Mouse (Mus musculus): ENCODE measurements around the gene Kdm5c. TPM values are rescaled to one million over a fixed set of nuclear protein-coding genes. Genes with fewer than 3 reads are reported as not detected.

The Kdm5c gene
- polyA plus RNA-seq (2015; fragmentation: Nextera tagmentation; extraction: Ambion mirVana): 27.3 and 29.4 TPM in 2 replicates

DNA sequence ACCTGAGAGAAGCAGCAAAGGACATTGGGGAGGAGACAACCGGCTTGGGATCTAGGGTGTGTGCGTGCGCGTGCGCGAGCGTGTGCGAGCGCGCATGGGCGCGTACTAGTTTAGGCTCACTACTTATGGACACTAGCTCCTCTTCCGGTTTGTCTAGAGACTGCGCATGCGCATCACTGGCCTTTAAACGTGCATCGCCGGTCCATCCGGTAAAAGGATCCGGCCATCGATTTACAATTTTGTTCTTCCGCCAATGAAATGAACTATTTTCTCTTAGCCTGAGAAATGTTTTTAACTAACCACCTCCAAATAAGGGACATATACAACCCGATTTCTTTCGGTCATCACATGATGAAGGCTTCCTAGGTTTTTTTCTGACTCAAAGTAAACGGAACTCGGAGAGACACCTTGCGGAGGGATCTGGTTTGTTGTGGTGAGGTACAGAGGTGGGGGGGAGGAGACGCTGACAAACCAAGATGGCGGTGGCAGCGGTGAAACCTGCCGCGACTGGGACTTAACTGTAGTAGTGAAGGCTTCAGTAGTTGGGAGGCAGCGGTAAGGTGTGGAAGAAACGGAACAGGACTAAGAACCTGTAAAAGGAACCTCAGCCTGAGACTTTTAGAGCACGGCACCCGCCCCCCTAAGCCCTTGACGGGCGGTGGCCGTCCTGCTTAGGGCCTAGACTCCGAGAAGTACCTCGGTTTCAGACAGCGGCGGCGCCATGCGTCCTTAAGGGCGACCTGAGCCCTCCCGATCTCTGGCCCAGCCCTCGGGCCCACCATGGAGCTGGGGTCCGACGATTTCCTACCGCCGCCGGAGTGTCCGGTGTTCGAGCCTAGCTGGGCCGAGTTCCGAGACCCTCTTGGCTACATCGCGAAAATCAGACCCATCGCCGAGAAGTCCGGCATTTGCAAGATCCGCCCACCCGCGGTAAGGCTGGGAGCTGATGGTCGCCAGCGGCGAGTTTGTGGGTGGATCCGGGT is at the start of gene Kdm5c:
Gene Kdm5c, plus strand, starts transcription at position 240 of the 983 bp plus-strand sequence.
- H3K4me2 ChIP-seq: peak within 1 kb of the TSS; percentile 75
- H3K9me3 ChIP-seq (replicated peaks): no peaks in the 10 kb centered on the region
- peak; percentile 98 for ATAC-seq (ENCODE audit: low FRiP score)
- peak within 1 kb of the TSS; percentile 84 for H3K27ac ChIP-seq (replicated peaks)
- peak within 1 kb of the TSS; percentile 89 for H3K4me3 ChIP-seq (replicated peaks)
- WGBS: under 1% methylated on average over 68 of the region's 69 CpGs
- H3K27me3 ChIP-seq (replicated peaks): 0 out of 2 replicates have a peak, but pooled peaks cover 4% of the 10 kb centered on the region
- peaks cover 7% of the 10 kb centered on the region; the same call in 1 of the 2 replicates for H3K36me3 ChIP-seq
- H3K4me1 ChIP-seq: peaks cover 19% of the 10 kb centered on the region
- H3K9ac ChIP-seq (replicated peaks): peak within 1 kb of the TSS; percentile 83

DNA sequence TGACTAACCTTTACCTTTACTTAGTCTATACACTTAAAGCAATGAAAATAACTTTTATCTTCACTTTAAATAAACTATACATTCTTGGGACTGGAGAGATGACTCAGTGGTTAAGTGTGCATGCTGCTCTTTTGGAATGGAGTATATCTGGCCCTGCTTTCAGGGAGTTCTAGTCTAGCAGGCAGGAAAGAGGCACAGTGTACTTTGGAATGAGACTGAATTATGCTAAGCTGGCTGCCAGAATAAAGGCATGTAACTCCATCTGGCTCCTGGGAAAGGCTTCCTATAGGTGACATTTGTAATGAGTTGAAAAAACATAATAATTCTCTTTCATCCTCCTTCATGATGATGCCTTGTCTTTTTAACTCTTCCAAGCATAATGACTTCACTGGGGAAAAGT is 45.7 kb upstream of the Kdm5c start:
- Histone ChIP-seq H3K9ac (replicated peaks) (no peak overlapping the region), H3K9me3 (replicated peaks) (no peaks in the 10 kb centered on the region), H3K27ac (replicated peaks) (no peak overlapping the region), H3K36me3 (no peaks in the 10 kb centered on the region), H3K4me2 (no peak overlapping the region), H3K4me3 (replicated peaks) (no peak overlapping the region), H3K27me3 (replicated peaks) (peaks cover 41% of the 10 kb centered on the region), H3K4me1 (no peaks in the 10 kb centered on the region)
- no peak for ATAC-seq (ENCODE audit: low FRiP score)

DNA sequence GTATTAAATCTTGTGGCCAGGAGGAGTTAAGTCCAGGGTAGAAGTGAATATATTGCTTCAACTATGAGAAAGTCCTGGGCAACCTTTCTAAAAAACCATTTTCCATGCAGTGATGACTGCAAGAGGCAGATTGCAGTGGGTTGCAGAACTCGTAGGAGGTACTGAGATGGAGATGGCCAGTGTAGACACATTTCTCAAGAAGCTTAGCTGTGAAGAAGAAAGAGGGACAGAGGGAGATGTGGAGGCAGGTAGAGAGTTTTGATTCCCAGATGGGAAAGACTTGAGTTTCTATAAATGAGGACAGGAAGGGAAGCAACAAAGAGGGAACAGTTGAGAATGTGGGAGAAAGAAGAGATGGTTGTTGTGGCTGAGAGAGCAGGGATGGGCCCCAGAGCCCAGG is 41.6 kb upstream of the Kdm5c start:
- no peak overlapping the region for H3K27ac ChIP-seq (replicated peaks)
- WGBS: 77% methylated on average over 1 of the region's 1 CpGs
- H3K4me1 ChIP-seq: no peaks in the 10 kb centered on the region
- no peak overlapping the region for H3K4me3 ChIP-seq (replicated peaks)
- ATAC-seq (ENCODE audit: low FRiP score): no peak
- H3K27me3 ChIP-seq (replicated peaks): peaks cover 64% of the 10 kb centered on the region
- H3K36me3 ChIP-seq: no peaks in the 10 kb centered on the region
- H3K4me2 ChIP-seq: no peak overlapping the region
- no peaks in the 10 kb centered on the region for H3K9me3 ChIP-seq (replicated peaks)
- H3K9ac ChIP-seq (replicated peaks): no peak overlapping the region

DNA sequence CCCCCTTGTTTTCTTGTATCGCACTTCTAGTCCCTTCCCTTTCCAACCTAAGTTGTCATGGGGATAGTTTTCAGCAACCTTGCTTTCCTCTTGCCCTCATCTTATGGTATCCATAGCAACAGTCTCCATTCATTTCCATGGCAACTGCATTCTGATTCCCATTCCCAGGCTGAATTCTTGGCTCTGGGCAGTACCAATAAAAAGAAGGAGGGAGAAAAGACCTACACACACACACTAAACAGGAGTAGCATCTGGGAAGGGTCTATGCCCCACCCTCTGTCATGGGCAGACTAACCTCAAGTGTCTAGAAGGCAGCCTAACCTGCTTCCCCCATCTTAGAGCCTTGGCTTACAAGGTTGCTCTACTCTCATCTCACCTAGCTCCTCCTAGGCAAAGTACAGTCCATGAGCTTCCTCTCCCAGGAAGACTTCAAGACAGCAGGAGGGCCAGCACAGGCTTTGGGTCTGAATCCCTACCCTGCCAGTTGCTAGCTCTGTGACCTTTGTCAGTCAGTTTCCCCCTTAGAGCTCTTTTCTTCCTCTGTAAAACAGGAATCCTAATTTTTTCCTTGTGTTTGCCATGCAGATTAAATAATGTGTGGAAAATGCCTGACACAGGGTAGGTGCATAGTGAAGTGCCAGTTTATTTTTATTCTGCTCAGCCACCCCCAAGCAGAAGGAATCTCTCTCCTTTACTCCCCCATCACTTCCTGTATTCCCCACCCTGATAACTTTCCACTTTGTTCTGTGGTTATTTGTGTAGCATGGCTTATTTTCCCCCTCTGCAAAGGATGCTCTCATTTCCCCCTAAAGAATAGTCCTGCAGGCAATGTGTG is 34.8 kb upstream of the Kdm5c start:
- peak overlapping the region; percentile 76 for H3K27ac ChIP-seq (replicated peaks)
- H3K4me2 ChIP-seq: no peak overlapping the region
- no peak overlapping the region for H3K4me3 ChIP-seq (replicated peaks)
- H3K36me3 ChIP-seq: no peaks in the 10 kb centered on the region
- H3K9me3 ChIP-seq (replicated peaks): no peaks in the 10 kb centered on the region
- peaks cover 29% of the 10 kb centered on the region for H3K4me1 ChIP-seq
- H3K9ac ChIP-seq (replicated peaks): no peak overlapping the region
- ATAC-seq (ENCODE audit: low FRiP score): peak; percentile 85
- 28% methylated on average over 1 of the region's 1 CpGs for WGBS
- peaks cover 77% of the 10 kb centered on the region for H3K27me3 ChIP-seq (replicated peaks)

DNA sequence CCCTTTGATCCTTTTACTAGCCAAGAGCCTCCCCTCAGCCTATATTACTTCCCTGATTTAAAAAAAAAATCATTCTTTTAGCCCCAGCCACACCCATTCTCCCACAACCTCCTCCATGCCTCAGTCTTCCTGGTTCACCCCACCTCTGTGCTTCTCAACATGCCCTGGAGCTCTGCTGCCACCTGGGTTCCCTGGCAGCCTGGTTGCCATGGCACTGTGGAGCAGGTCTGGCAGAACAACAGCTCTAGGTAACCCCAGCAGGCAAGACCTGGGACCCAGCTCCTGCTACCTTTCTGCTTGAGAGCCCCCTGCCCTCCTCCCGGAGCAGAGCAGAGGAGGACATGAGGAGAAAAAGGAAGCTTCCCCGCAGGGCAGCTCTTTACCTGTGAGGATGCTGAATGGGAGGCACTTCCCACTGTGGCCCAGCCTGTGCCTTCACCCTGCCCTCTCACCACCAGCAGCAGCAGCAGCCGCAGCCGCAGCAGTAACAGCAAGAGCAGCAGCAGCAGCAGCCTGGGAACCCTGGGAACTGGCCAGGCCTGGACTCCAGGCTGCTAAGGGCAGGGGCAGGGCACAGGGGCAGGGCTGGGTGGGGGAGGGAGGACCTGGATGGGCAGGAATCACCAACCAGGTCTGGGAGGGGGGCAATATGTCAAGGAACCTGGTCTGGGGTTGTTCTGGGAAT is 30.9 kb upstream of the Kdm5c start:
- Histone ChIP-seq H3K36me3 (no peaks in the 10 kb centered on the region), H3K9me3 (replicated peaks) (no peaks in the 10 kb centered on the region), H3K4me2 (no peak overlapping the region), H3K27me3 (replicated peaks) (peaks cover 71% of the 10 kb centered on the region), H3K4me1 (peaks cover 28% of the 10 kb centered on the region), H3K27ac (replicated peaks) (no peak overlapping the region), H3K9ac (replicated peaks) (no peak overlapping the region), H3K4me3 (replicated peaks) (no peak overlapping the region)
- 34% methylated on average over 4 of the region's 4 CpGs for WGBS
- ATAC-seq (ENCODE audit: low FRiP score): no peak

DNA sequence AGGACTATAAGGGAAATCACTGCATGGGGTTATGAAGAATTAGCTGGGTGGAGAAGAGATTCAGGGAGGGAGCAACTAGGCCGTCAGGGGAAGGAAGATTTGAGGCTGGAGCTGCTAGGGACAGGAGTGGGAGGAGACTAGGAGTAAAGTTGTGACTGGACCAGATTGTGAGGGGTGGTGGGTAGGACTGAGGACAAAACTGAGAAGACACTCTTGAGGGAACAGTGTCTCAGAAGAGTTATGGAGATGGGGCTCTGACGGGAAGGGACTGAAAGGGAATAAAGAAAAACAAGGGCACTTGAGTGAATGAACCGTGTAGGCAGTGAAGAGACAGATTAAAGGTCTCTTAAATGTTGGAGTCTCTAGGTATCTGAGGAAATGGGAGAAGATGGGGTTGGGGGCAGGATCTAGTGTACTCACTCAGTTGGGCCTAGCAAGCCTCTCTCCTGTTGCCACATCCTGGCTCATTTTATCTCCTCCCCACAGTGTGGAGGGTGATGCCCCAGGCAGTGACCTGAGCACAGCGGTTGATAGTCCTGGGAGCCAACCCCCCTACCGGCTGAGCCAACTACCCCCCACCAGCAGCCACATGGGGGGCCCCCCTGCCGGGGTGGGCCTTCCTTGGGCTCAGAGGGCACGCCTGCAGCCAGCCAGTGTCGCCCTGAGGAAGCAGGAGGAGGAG is 30.3 kb upstream of the Kdm5c start:
- ATAC-seq (ENCODE audit: low FRiP score): no peak
- H3K4me3 ChIP-seq (replicated peaks): no peak overlapping the region
- peaks cover 21% of the 10 kb centered on the region for H3K4me1 ChIP-seq
- peaks cover 73% of the 10 kb centered on the region for H3K27me3 ChIP-seq (replicated peaks)
- no peaks in the 10 kb centered on the region for H3K9me3 ChIP-seq (replicated peaks)
- H3K4me2 ChIP-seq: no peak overlapping the region
- H3K36me3 ChIP-seq: no peaks in the 10 kb centered on the region
- H3K9ac ChIP-seq (replicated peaks): no peak overlapping the region
- WGBS: 27% methylated on average over 8 of the region's 8 CpGs
- H3K27ac ChIP-seq (replicated peaks): no peak overlapping the region

DNA sequence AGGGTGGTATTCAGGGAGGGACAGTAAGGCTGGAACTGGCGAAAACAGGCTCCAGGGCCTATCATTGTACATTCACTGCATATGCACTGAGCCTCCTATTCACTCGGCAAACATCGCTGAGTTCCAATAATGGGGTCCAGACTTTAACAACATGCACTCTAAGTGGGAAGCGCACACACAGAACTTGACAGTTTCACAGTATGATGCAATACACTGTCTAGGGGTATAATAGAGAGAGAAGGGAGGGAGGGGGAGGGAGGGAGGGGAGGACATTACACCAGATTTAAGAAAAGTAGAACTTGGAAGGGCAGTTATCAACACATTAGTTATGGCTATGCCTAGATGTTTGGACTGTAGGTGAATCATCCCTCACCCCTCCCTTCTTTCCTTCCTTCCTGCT is 29.6 kb upstream of the Kdm5c start:
- H3K36me3 ChIP-seq: no peaks in the 10 kb centered on the region
- H3K4me1 ChIP-seq: peaks cover 14% of the 10 kb centered on the region
- WGBS: 42% methylated on average over 4 of the region's 4 CpGs
- no peak overlapping the region for H3K4me3 ChIP-seq (replicated peaks)
- no peak overlapping the region for H3K4me2 ChIP-seq
- H3K27ac ChIP-seq (replicated peaks): no peak overlapping the region
- no peak for ATAC-seq (ENCODE audit: low FRiP score)
- H3K27me3 ChIP-seq (replicated peaks): peaks cover 74% of the 10 kb centered on the region
- no peaks in the 10 kb centered on the region for H3K9me3 ChIP-seq (replicated peaks)
- H3K9ac ChIP-seq (replicated peaks): no peak overlapping the region

DNA sequence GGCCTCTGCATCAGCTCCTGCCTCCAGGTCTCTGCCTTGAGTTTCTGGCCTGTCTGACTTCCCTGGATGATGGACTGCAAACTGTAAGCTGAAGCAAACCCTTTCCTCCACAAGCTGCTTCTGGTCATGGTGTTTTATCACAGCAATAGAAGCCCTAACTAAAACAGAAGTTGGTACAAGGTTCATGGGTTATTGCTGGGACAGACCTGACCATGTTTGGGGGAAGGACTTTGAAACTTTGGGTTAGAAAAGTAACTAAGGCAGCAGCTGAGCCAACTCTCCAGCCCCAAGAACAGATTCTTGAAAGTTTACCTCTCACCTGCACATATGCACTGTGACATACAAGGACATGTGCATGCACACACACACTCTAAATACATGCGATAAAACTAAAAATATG is 27.3 kb upstream of the Kdm5c start:
- no peak for ATAC-seq (ENCODE audit: low FRiP score)
- no peak overlapping the region for H3K9ac ChIP-seq (replicated peaks)
- no peak overlapping the region for H3K27ac ChIP-seq (replicated peaks)
- no peak overlapping the region for H3K4me2 ChIP-seq
- 100% methylated on average over 1 of the region's 1 CpGs for WGBS
- H3K4me1 ChIP-seq: peaks cover 8% of the 10 kb centered on the region; the same call in 1 of the 2 replicates
- no peaks in the 10 kb centered on the region for H3K36me3 ChIP-seq
- no peak overlapping the region for H3K4me3 ChIP-seq (replicated peaks)
- H3K27me3 ChIP-seq (replicated peaks): peaks cover 75% of the 10 kb centered on the region
- H3K9me3 ChIP-seq (replicated peaks): no peaks in the 10 kb centered on the region

DNA sequence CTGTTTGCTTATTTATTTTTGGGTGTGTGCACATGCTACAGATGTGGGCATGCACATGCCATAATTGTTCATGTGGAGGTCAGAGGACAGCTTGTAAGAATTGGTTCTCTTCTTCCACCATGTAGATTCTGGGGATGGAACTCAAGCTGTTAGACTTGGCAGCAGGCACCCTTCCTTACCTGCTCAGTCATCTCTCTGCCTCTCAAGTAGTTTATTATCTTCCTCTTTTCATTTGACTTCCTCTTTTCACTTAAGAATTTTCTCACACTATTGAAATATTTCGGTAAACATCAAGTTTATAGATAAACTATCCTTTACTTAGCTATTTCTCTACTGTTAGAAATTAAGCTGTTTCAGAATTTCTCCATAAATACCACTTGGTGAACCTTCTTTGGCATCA is 18.1 kb upstream of the Kdm5c start:
- H3K27me3 ChIP-seq (replicated peaks): peaks cover 76% of the 10 kb centered on the region
- H3K4me1 ChIP-seq: no peaks in the 10 kb centered on the region
- 83% methylated on average over 1 of the region's 1 CpGs for WGBS
- H3K9ac ChIP-seq (replicated peaks): no peak overlapping the region
- ATAC-seq (ENCODE audit: low FRiP score): no peak
- no peak overlapping the region for H3K4me2 ChIP-seq
- H3K9me3 ChIP-seq (replicated peaks): no peaks in the 10 kb centered on the region
- H3K4me3 ChIP-seq (replicated peaks): no peak overlapping the region
- H3K27ac ChIP-seq (replicated peaks): no peak overlapping the region
- no peaks in the 10 kb centered on the region; the same call in 1 of the 2 replicates for H3K36me3 ChIP-seq

DNA sequence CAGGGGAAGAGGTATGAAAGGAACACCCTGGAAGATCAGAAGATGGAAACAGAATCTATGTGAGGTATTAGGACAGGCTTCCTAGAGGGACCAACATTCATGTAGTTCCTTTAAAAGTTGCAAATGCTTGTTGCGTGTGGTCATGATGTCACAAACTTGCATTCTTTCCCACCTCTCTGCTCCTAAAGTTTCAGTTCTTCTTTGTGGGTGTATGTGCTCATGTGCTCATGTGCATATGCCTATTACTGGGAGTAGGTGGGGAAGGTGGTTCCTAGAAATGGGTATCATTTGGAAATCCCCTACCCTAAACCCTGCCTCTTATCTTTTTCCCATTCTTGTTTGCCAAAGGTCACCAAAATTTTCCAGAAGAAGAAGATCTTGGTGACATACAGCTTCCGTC is 14.3 kb upstream of the Kdm5c start:
- H3K27me3 ChIP-seq (replicated peaks): peaks cover 77% of the 10 kb centered on the region
- WGBS: 92% methylated on average over 2 of the region's 2 CpGs
- no peaks in the 10 kb centered on the region for H3K4me1 ChIP-seq
- H3K4me3 ChIP-seq (replicated peaks): no peak overlapping the region
- no peak overlapping the region for H3K4me2 ChIP-seq
- H3K27ac ChIP-seq (replicated peaks): no peak overlapping the region
- ATAC-seq (ENCODE audit: low FRiP score): no peak
- no peak overlapping the region for H3K9ac ChIP-seq (replicated peaks)
- no peaks in the 10 kb centered on the region for H3K9me3 ChIP-seq (replicated peaks)
- peaks cover 2% of the 10 kb centered on the region; the same call in 1 of the 2 replicates for H3K36me3 ChIP-seq

DNA sequence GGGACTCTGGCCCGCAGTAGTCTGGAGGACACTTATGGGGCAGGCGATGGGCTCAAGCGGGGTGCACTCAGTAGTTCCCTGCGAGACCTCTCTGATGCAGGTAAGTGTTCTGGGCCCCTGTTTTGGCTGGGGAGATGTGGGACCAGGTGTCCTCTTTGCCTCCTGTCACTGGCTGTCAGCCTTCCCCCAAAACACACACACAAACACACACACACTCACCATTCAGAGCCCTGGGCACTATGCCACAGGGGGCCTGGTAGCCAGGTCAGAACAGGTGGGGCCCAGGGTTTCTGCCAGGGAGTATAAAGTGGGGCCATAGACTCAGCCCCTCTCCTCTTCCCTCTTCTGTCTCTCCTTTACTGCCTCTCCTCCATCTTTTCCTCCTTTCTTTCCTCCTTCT is 11.1 kb upstream of the Kdm5c start:
- ATAC-seq (ENCODE audit: low FRiP score): no peak
- H3K36me3 ChIP-seq: peaks cover 2% of the 10 kb centered on the region; the same call in 1 of the 2 replicates
- no peak overlapping the region for H3K9ac ChIP-seq (replicated peaks)
- no peak overlapping the region for H3K4me2 ChIP-seq
- 83% methylated on average over 4 of the region's 4 CpGs for WGBS
- H3K27ac ChIP-seq (replicated peaks): no peak overlapping the region
- H3K9me3 ChIP-seq (replicated peaks): no peaks in the 10 kb centered on the region
- H3K27me3 ChIP-seq (replicated peaks): peaks cover 87% of the 10 kb centered on the region
- no peaks in the 10 kb centered on the region for H3K4me1 ChIP-seq
- H3K4me3 ChIP-seq (replicated peaks): no peak overlapping the region
